Mouse (Mus musculus) liver, adult 2 months (tissue): Measurements from ENCODE around the gene Stox1.

ENCODE experiments used
- CTCF ChIP-seq: fragments of 200-500 bp; IDR thresholded peaks from 2 replicates; pipeline ENCODE4 v1.5.1; 2011; ENCODE audit warnings: low read depth, low read length, control low read depth
- POLR2A ChIP-seq: fragments of 200-500 bp; IDR thresholded peaks from 2 replicates; pipeline ENCODE4 v1.6.1; 2011; ENCODE audit warnings: low read length, control low read depth; ENCODE audit not compliant: insufficient read depth; ENCODE audit errors: extremely low read depth

DNA sequence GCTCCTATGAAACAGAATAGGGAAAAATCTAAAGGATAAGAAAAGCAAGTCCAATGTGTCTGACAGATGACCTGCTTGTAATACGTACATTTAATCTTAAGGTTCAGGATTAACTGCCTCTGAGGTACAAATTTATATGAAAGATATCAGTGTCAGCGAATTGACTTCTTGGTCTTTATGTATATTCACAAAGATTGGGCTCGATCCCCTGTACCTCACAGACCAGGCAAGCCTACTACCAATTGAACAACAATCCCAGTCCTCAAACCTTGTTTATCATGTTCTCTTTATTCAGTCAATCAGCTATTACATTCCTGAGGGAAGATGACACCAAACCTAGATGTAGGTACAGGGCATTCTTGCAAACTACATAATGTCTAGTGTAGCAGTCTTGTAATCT is 74.0 kb downstream of the Stox1 start:
- TF ChIP-seq CTCF (no peak), POLR2A (no peak)
